Mouse (Mus musculus) megakaryocyte, embryonic 14.5 days (primary cell): ENCODE results near the gene Ptpn21.

Source experiments
- FLI1 ChIP-seq: IDR thresholded peaks from 2 replicates; pipeline ENCODE4 v1.6.1; 2012; ENCODE audit warnings: low read length, inconsistent platforms, mixed read lengths
- GATA1 ChIP-seq: IDR thresholded peaks from 3 replicates; pipeline ENCODE4 v1.6.1; 2012; ENCODE audit warnings: mixed read lengths, low read length, inconsistent platforms, borderline replicate concordance

DNA sequence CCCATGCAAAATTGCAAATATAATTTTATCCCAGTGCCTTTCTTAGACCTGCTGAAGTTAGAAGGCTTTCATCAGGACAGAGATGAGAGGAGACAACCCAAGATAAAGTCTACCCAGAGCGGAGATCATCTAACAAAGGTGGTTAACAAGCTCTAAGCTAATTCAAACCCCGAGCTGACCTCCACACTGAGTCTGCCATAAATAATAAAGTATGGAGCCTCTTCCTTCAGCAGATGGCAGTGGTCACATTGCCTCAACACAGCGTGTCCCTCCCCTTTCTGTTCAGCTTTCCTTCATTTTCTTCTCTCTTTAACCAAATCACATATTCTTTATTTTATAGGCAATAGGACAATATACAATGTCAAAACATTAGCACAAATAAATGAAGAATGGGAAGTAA is 16.2 kb downstream of the Ptpn21 start:
- TF ChIP-seq GATA1, result no peak
- no peak for TF ChIP-seq FLI1
